Mouse (Mus musculus): ENCODE data around the gene Smad9. TPM values are rescaled to one million over a fixed set of nuclear protein-coding genes. Genes with fewer than 3 reads are reported as not detected.
A peak's percentile ranks its signal among the peaks of the same experiment; 100 is the strongest.

Gene Smad9
- total RNA-seq (2021): 1 to 10 TPM; 7.1 to 7.6 TPM
- long read RNA-seq, experiment 1: 0 reads
- long read RNA-seq, experiment 2, full-length matches to known transcripts: 1 of 2 reads
- long read RNA-seq, experiment 2, partial matches to known transcripts: 0 of 2 reads
- long read RNA-seq, experiment 2, other reads (novel, unspliced or antisense): 1 of 2 reads

GRCm38 (mm10) chr3:54755145-54756041, at the start of gene Smad9:
Gene Smad9 (plus strand): TSS chr3:54755582.
- TF ChIP-seq CTCF (conservative IDR thresholded peaks at IDR 0.05): no peak
- Histone ChIP-seq H3K4me3 (peak within 1 kb of the TSS; percentile 79), H3K27ac (peak within 1 kb of the TSS; percentile 91)
- peak; percentile 39 for DNase-seq (ENCODE audit: low spot score in 2 of 2)

- TF ChIP-seq CTCF (conservative IDR thresholded peaks at IDR 0.05): no peak
- no peak overlapping the region for H3K27ac ChIP-seq
- no peak overlapping the region for H3K4me3 ChIP-seq
- no peak for DNase-seq (ENCODE audit: low spot score in 2 of 2)
Measured at GRCm38 (mm10) chr3:54708972-54709371, 46.4 kb upstream of the Smad9 start.

DNA sequence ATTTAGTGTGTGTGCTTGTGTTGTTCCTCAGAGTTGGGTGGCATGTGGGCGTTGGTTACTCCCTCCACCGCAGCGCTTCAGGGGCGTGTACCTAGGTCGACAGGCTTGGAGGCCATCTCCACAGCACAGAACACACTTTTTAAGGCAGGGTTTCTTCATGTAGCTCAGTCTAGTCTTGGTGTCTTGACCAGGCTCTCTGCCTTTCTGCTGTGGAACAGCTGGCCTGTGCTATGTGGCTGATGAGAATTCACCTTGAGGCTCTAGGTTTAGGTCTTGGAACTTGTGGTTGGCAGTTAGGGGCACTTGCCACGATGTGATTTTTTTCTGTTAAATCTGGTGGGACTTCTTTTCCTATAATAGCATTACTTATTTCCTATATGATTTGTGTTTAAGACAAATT, 41.1 kb upstream of the Smad9 start, which contains the start of gene Gm21958:
Gm21958 (minus strand) TSS at position 101 of the 400 bp plus-strand sequence.
- Histone ChIP-seq H3K27ac (no peak within 1 kb of the TSS), H3K4me3 (no peak within 1 kb of the TSS)
- DNase-seq (ENCODE audit: low spot score in 2 of 2): no peak
- TF ChIP-seq CTCF (conservative IDR thresholded peaks at IDR 0.05): no peak

DNA sequence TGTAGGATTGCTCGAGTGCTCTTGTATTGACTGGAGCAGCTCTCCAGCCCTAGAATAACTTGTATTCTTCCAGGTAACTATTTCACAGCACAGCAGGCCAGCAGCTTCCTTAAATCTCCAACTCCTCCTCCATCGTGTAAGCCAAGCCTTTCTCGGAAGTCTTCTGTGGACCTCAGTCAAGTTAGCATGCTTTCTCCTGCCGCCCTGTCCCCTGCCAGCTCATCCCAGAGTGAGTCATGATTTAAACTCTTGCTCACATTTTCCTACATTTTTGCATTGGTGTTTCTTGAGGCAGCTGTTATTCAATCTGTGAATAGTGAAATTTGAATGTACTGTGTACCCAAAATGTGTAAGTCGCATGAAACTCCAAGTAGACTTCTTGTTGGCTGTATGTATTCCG, 39.9 kb upstream of the Smad9 start:
- Histone ChIP-seq H3K4me3 (no peak overlapping the region), H3K27ac (no peak overlapping the region)
- DNase-seq (ENCODE audit: low spot score in 2 of 2): peak in 1 of 2 experiments; percentile 44
- TF ChIP-seq CTCF (conservative IDR thresholded peaks at IDR 0.05): no peak

GRCm38 (mm10) chr3:54717348-54717747, 38.0 kb upstream of the Smad9 start:
- H3K27ac ChIP-seq: no peak overlapping the region
- TF ChIP-seq CTCF (conservative IDR thresholded peaks at IDR 0.05): no peak
- DNase-seq (ENCODE audit: low spot score in 2 of 2): no peak
- H3K4me3 ChIP-seq: no peak overlapping the region

- Histone ChIP-seq H3K27ac (no peak overlapping the region), H3K4me3 (no peak overlapping the region)
- TF ChIP-seq CTCF (conservative IDR thresholded peaks at IDR 0.05): no peak
- DNase-seq (ENCODE audit: low spot score in 2 of 2): no peak
Measured at GRCm38 (mm10) chr3:54718947-54719346, 36.4 kb upstream of the Smad9 start.

DNA sequence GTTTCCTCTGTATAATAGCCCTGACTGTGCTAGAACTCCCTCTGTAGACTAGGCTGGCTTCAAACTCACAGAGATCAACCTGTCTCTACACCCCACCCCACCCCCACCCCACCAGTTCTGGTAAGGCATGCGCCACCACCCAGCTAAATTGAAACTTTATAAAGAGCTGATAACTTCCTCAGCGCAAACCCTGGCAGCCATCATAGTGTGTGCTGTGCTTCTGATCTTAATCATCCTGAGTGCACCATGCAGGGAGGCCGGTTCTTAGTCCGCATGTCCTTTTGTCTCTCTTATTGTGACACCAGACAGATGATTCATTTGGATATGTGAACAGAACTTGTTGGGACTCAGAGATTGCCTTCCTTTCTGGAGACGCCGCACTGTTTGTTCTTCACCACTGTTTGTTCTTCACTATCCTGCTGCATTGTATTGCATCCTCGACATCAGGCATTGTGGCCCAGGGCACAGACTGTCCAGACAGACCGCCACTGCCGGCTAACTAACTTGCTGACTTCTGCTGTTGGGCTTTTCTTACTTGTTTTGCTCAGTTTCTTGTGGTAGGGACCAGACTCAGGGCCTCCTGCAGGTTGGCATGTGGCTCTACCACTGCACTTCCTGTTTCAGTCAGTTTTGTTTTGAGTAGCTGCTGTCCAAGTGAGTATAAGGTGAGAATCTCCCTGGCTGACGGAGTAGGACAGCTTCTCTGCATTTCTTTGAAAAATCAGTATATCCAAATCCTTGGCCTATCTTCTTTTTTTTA, 31.5 kb upstream of the Smad9 start:
- DNase-seq (ENCODE audit: low spot score in 2 of 2): no peak
- no peak overlapping the region for H3K27ac ChIP-seq
- TF ChIP-seq CTCF (conservative IDR thresholded peaks at IDR 0.05): peak; percentile 19; the same call in 1 of the 2 replicates
- H3K4me3 ChIP-seq: no peak overlapping the region

DNA sequence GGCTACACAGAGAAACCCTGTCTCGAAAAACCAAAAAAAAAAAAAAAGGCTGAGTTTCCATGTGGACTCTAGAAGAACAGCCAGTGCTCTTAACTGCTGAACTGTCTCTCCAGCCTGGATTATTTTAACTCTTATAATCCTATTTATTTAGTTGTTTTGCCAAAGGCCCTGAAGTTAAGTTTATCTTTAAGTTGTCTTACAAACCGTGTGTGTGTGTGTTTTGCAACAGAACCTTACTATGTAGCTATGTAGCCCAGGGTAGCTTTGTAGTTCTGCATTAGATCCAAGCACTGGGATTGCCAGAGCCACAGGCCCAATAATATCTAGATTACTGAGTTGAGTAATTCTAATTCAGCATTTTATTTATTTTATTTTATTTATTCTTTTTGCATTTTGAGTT, 30.0 kb upstream of the Smad9 start:
- DNase-seq (ENCODE audit: low spot score in 2 of 2): no peak
- no peak overlapping the region for H3K4me3 ChIP-seq
- no peak for TF ChIP-seq CTCF (conservative IDR thresholded peaks at IDR 0.05)
- H3K27ac ChIP-seq: no peak overlapping the region

- Histone ChIP-seq H3K4me3 (no peak overlapping the region), H3K27ac (no peak overlapping the region)
- no peak for DNase-seq (ENCODE audit: low spot score in 2 of 2)
Measured at GRCm38 (mm10) chr3:54727588-54727987, 27.8 kb upstream of the Smad9 start.

DNA sequence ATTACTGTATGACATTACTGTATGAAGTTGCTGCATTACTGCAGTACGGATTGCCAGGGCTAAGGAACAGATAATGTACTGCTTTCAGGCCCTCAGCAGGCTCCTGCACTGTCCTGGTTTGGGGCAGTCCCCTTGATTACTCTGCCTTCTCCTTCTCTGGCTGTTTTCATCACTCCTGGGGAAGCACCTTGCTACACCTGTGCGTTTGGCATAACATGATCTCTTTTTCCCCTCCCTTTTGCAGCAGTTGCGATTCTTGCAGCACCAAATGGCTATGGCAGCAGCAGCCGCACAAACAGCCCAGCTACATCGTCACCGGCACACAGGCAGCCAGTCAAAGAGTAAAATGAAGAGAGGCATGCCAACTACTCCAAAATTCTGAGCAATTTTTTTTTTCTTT, 27.3 kb upstream of the Smad9 start:
- TF ChIP-seq CTCF (conservative IDR thresholded peaks at IDR 0.05): no peak
- no peak for DNase-seq (ENCODE audit: low spot score in 2 of 2)
- Histone ChIP-seq H3K27ac (no peak overlapping the region), H3K4me3 (no peak overlapping the region)

More at GRCm38 (mm10) chr3:54727588-54727987, 27.8 kb upstream of the Smad9 start:
- TF ChIP-seq CTCF (conservative IDR thresholded peaks at IDR 0.05): no peak

- no peak overlapping the region for H3K4me3 ChIP-seq
- DNase-seq (ENCODE audit: low spot score in 2 of 2): no peak
- no peak overlapping the region for H3K27ac ChIP-seq
- TF ChIP-seq CTCF (conservative IDR thresholded peaks at IDR 0.05): no peak
Measured at GRCm38 (mm10) chr3:54731626-54732150, 23.7 kb upstream of the Smad9 start.

- H3K27ac ChIP-seq: no peak overlapping the region
- no peak for DNase-seq (ENCODE audit: low spot score in 2 of 2)
- no peak overlapping the region for H3K4me3 ChIP-seq
- TF ChIP-seq CTCF (conservative IDR thresholded peaks at IDR 0.05): no peak
Measured at GRCm38 (mm10) chr3:54732371-54732770, 23.0 kb upstream of the Smad9 start.
